Comparison of ENCODE assay signal across 14 mouse cellular contexts in the genomic region with DNA sequence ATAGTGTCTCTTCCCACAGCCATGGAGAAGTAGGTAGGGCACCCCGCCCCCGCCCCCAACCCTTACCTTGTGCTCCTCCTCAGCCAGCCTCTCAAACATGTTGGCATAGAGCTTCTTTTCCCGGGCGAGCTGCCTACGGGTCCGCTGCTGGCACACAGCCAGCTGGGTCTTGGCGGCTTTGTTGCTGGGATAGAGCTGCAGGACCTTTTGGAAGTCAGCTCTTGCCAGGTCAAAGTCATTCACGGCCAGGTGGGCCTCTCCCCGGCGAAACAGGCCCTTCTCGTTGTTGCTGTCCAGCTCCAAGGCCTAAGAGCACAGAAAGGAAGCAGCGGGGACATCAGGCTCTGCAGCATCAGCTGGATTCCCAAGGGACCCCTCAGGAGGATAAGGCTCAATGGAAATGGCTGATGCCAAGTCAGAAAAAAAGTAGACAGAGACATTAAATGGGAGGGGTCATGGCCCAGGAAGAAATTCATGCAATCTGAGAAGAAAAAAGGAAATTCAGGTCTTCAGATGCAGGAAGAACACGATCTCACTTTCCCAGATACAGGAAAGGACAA. TPM values are rescaled to one million over a fixed set of nuclear protein-coding genes. Genes with fewer than 3 reads are reported as not detected.
DNase-seq lines count a peak whose midpoint lies in the region.
"Had no signal": no experiment of that assay in that cellular context is flagged by ENCODE, and none has a peak within 500 bp of the region (broad histone marks: within the 10 kb centered on the region; RNA-seq: fewer than 3 reads in every experiment).

No protein-coding gene starts in this region.

- DNase-seq in heart, adult 9 months (ENCODE audit: low spot score in 2 of 2) = peak; percentile 41 to 47
- no peak for DNase-seq in heart, adult 8-10 months (ENCODE audit: low spot score)
- DNase-seq in MN1 (ENCODE audit: low spot score) = peak; percentile 73
- peak; percentile 83 for DNase-seq in cerebellum, adult 11-12 months
- DNase-seq in cerebellum, postnatal 25 days = peak; percentile 82 to 85
- no peak for DNase-seq in thymus, adult 18-20 months
- no peak for DNase-seq in layer of hippocampus, adult 9-10 months (ENCODE audit: low spot score)
- DNase-seq: gastrocnemius, postnatal 25 days; kidney, adult 8-10 months; kidney, postnatal 25 days; thymus, postnatal 4 days had no signal

RNA-seq across cellular contexts. Expression of a gene that starts 6.0 kb away (rescaled TPM):
- 100 to 1,000 TPM; 337 to 380 (median 365) TPM for total RNA-seq in heart, adult 8-10 months (2022)

RNA-seq across cellular contexts. Expression of a gene that starts 7.7 kb away (rescaled TPM):
- 10 to 100 TPM; 16.0 to 20.0 (median 16.9) TPM for total RNA-seq in heart, adult 8-10 months (2022)

RNA-seq across cellular contexts. Expression of a gene that starts 33.3 kb away (rescaled TPM):
- total RNA-seq in heart, adult 8-10 months (2022) = 1 to 10 TPM; 1.1 to 1.8 (median 1.3) TPM

RNA-seq across cellular contexts. Expression of a gene that starts 57.1 kb away (rescaled TPM):
- total RNA-seq in heart, adult 8-10 months (2022) = not detected
- total RNA-seq: adrenal gland, postnatal 4 days; gastrocnemius, postnatal 25 days; layer of hippocampus, postnatal 14 days; liver, adult 2 months had no signal

RNA-seq across cellular contexts. Expression of a gene that starts 57.2 kb away (rescaled TPM):
- total RNA-seq in heart, adult 8-10 months (2022) = not detected
- total RNA-seq: adrenal gland, postnatal 4 days; gastrocnemius, postnatal 25 days; liver, adult 2 months had no signal

Comparison
In these comparisons a context has a peak if more than half of its experiments do, and no peak if none do; other contexts are left out.
1. DNase-seq: peak in heart, adult 9 months (2 of 2), MN1 (single experiment), cerebellum, adult 11-12 months (single experiment) and cerebellum, postnatal 25 days (2 of 2); none in heart, adult 8-10 months (single experiment), thymus, adult 18-20 months (0 of 2) and layer of hippocampus, adult 9-10 months (single experiment).